Mouse (Mus musculus) right cerebral cortex, postnatal 14 days (tissue): Measurements from ENCODE around the gene 3110070M22Rik.
"Not testable (repeated sequence)": the region's sequence is repeated elsewhere in the genome, so short reads cannot be mapped to it uniquely, and the experiment has no call there.

Source experiments
- DNase-seq: peaks from one replicate; pipeline ENCODE4 v3.0.0; 2022

Gene 3110070M22Rik

DNA sequence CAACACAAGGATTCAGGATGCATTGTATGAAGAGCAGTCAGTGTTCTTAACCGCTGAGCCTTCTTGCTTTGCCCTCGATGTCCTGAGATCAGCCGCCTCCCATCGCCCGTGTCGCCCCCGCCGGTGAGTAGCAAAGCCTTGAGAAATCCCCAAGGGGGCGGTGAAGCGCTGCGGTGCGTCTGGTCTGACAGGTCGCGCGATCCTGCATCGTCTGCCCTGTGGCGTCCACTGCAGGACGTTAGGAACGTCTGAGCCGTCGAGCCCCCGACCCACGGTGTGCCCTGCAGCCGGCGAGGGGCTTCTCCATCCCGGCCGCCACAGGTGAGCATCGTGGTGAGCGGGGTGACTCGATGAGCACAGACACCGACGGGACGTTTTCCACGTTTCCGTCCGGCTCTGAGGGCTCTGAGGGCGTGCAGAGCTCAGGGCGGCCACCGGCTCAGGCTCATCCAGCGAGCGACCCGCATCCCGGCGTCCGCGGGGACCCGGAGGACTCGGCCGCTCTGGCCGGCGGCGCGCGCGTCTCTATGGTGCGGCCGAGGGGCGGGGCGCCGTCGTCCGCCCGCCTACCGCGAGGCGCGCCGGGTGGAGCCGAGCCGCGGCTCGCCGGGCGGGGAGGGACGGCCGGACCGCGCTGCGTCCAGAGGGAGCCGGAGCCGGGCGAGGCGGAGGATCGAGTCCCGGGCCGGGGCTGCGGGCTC is at the start of gene 3110070M22Rik, which contains the start of gene Tmem267:
Gene 3110070M22Rik (minus strand): TSS at position 504 of the 701 bp plus-strand sequence.
Gene Tmem267 (plus strand): TSS at position 160 of the 701 bp plus-strand sequence.
- DNase-seq: peak; percentile 92

DNA sequence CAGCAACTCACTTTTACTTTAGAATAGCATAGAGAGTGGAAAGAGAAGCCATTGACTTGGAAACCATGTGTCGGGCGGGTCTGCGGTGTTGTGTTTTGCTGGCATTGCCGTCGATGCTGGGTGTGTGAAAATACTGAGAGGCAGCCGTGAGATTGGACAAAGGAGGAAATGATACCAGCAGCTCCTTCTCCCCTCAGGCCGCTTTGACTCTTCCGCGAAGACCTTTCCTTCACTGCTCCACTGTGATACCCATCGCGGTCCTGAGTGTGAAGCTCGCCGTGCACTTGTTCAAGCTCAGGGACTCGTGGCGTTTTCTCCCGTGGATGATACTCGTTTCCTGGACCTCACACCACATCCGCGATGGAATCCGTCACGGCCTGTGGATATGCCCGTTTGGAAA is 6.8 kb upstream of the 3110070M22Rik start:
- not testable (repeated sequence) for DNase-seq

DNA sequence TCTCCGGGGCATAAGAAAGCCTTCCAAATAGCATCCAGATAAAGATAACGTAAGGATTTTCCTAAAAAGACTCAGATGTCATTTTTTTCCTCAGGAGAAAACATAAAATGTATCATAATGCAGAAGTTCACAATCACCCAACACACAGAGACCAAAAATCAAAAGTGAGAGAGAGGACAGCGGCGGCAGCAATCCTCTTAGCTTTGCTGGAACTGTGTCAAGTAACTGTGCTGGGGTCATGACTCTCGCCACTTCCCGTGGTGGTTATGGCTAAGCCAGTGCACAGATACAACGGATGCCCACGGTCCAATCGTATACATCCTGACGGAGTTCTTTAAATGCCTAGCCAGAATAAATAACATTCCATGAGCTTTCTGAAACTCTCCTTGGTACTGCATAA is 3.9 kb upstream of the 3110070M22Rik start:
- DNase-seq: not testable (repeated sequence)

DNA sequence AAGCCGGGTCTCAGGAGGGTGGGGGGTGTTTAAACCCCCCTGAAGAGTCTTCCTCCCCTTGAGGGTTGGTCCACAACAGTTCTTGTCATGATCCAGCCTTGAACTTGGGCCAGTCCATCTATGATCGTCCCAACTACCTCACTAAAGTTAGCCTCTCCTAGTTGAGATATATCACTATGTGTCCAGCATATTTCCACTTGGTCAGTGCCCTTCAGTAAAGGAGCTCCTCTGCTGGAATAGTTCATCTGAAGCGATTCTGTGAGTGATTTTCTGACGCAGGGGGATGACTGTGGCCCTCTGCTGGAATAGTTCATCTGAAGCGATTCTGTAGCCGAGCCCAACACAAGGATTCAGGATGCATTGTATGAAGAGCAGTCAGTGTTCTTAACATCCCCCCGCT is 829 bp downstream of the 3110070M22Rik start:
- DNase-seq: no peak

DNA sequence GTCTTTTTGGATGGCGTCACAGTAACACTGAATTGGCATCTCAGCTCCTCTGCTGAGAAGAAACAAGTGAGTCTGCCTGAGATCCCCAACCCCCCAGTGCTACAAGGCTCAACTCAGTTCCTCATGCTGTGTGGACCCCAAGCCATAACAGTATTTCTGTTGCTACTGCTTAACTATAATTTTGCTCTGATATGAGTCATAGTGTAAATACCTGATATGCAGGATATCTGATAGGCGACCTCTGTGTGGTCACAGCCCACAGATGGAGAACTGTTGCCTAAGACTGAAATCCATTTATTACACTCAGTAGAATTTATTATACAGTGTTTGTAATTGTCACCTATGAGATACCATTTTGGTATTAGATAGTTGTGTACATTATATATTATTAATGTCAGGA is 10.4 kb downstream of the 3110070M22Rik start:
- no peak for DNase-seq

DNA sequence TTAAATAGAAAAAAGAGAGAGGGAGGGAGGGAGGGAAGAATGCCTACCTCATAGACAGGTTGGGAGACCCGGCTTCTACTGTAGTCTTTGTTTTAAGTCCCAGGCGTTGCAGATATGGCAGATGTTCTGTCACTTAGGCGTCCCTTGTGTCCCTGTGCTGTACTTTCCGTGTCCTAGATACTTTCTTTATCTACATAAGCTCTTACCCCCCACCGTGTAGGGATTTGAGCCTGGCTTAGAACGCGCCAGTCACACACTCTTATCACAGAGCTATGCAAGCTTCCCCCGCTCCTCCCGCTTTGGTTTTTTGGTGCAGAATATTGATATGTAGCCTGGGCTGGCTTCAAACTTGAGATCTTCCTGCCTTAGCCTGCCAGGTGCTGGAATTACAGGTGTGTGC is 11.6 kb downstream of the 3110070M22Rik start:
- no peak for DNase-seq

DNA sequence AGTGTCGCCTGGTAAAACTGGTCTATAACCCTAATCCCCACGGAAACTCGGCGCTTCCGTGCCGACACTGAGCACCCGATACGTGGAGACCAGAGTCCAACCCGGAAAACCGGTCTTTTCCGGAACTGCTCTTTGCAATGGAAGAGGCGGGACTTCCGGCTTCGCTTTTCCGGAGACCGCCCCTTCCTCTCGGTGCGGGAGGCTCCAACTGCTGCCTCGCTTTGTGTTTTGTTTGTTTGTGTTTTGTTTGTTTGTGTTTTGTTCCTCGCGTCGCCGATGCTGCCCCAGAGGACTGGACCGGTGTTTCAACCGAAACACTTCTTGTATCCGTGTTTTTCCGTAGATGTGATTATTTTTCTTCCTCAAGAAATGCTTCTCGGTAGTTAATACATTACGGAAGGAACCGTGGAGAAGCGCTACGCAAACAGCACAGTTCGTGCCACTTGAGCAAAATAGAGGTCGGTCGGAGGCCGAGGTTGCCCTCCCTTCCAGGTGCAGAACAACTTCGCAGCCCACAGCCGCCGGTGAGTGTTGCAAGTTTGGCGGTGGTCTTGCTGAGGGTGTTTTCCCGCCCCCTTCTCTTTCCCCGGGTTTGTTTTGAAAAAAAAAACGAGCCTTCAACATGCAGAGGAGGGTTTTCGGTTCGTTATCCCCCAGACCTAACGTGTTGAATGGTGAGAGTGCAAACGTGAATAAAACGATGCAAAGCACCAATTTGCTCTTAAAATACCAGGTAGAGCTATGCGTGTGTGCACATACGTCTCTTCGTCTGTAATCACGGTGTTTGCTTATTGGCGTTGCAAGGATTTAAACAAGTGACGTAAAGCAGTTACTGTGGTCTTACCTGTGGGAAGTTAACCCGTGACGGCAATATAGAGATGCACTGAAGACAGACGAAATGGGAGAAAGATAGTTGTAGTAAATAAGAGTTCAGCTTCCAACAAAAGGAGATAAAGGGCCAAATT is 25.3 kb downstream of the 3110070M22Rik start, which contains the start of gene 4833420G17Rik:
Gene 4833420G17Rik (plus strand): TSS at position 173 of the 965 bp plus-strand sequence.
- DNase-seq: peak; percentile 82

DNA sequence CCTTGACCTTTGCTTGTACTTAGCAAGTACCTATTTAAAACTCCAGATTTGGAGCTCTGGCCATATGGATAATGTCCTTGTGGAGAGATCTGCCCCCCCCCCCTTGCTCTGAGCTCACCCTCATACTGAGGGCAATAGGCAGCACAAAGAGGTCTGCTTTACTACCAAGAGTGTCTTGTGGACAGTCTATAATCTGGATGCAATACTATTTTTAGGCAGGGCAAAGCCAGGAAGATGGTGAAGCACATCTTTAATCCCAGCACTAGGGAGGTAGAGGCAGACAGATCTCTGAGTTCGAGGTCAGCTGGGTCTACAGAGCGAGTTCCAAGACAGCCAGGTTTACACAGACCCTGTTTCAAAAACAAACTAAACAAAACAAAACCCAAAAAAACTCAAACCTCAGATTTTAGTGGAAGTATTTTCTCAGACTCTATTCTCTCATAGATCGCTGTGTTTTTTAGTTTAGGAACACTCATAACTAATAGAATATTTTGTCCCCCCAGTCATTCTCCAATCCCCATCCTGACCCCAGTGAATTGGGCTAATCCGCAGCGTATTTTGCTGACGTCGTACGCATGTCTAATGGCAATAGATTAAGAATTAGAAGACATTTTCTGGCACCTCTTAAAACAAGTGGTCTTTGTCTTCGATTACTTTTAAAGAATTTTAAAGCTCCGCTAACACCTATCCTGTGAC is 26.1 kb downstream of the 3110070M22Rik start:
- no peak for DNase-seq

DNA sequence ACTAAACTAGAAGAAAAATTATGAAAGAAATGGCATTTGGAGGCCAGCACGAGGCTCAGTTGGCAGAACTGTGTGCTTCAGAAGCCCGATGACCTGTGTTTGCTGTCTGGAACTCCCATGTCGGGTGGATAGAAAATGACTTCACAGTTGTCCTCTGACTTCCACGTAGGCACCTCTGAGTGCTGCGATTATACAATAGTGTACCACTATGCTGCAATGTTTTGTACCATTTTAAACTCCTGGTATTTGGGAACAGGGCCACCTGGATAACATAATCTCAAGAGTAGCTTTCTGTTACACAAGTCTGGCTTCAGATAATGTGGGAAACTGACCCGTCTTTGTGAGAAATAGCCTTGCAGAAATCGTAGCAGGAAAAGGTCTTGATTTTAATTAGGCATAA is 31.8 kb downstream of the 3110070M22Rik start:
- no peak for DNase-seq

DNA sequence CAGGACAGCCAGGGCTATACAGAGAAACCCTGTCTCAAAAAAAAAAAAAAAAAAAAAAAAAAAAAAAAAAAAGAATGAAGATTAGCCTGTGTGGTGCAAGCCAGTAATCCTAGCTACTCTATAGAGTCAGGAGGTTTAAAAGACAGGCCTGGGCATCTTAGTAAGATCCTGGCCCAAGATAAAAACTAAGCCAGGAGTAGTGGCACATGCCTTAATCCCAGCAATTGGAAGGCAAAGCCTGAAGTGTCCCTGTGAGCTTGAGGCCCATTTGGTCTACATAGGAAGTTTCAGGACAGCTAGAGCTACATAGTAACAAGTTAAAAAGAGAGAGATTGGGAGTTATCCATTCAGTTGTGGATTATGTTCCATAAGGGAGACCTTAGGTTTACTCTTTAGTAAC is 33.1 kb downstream of the 3110070M22Rik start:
- no peak for DNase-seq

DNA sequence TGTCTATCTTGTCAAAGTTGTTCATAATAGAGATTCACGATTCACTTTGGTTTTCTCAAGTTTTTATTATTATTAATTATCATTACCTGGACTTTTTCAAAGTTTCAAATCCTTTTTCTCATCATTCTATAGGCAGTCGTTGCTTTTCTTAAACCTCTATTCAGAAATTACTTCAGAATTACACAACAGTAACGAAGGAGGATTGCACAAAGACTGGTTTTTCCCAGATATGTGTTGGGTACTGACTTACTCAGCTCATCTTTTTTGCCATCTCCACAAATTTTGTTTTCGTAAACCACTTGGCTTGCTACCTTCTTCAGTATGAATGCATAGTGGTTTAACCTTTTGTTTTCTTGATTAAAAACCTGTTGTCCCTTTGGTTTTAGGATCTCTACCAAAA is 34.6 kb downstream of the 3110070M22Rik start:
- no peak for DNase-seq

DNA sequence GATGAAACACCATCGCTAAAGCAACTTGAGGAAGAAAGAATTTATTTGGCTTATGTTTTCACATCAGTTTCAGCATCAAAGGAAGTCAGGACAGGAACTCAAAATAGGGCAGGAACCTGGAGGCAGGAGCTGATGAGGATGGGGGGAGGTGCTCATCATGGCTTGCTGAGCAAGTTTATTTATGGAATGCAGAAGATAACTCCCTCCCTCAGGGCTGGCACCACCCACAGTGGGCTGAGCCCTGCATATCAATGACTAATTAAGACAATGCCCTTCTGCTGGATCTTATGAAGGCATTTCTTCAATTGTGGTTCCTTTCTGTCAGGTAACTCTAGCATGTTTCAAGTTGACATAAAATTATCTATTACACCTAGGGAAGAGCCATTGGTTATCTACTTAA is 45.9 kb downstream of the 3110070M22Rik start:
- no peak for DNase-seq
